Mouse (Mus musculus) MEL (cell line): ENCODE results near the gene Zzz3. TPM values are rescaled to one million over a fixed set of nuclear protein-coding genes. Genes with fewer than 3 reads are reported as not detected.

ENCODE experiments used
- DNase-seq: peaks from one replicate; pipeline ENCODE4 v3.0.0; 2011; ENCODE audit warnings: low read depth, low spot score
- H3K27ac ChIP-seq: 2 replicates; pipeline ENCODE4 v1.5.1; 2012; ENCODE audit warnings: low read depth, mild to moderate bottlenecking, control low read depth, low read length, moderate library complexity; ENCODE audit not compliant: control insufficient read depth
- H3K27me3 ChIP-seq, 2 experiments: fragments of 150-350 bp in 1 of 2; sonication (generic) in 1 of 2; 2 replicates each; pipeline ENCODE4 v1.6.1; 2012; ENCODE audit warnings: low read length in 2 of 2, mild to moderate bottlenecking in 2 of 2, improper control_type of control experiment in 1 of 2, moderate library complexity in 1 of 2; ENCODE audit not compliant: insufficient read depth in 2 of 2, control insufficient read depth in 1 of 2
- H3K36me3 ChIP-seq, 2 experiments: 2 replicates each; pipeline ENCODE4 v1.6.1; 2012 to 2014; ENCODE audit warnings: low read length in 2 of 2, improper control_type of control experiment in 1 of 2, inconsistent platforms in 1 of 2, mild to moderate bottlenecking in 1 of 2; ENCODE audit not compliant: insufficient read depth in 2 of 2, control insufficient read depth in 1 of 2
- H3K4me1 ChIP-seq, 2 experiments: fragments of 150-350 bp in 1 of 2; sonication (generic) in 1 of 2; 2 replicates each; pipeline ENCODE4 v1.6.1; 2012; ENCODE audit warnings: low read length in 2 of 2, improper control_type of control experiment in 1 of 2, mild to moderate bottlenecking in 1 of 2; ENCODE audit not compliant: insufficient read depth in 2 of 2, control insufficient read depth in 1 of 2
- H3K4me3 ChIP-seq, 2 experiments: fragments of 150-350 bp in 1 of 2; sonication (generic) in 1 of 2; 2 replicates each; pipeline ENCODE4 v1.5.1; 2012; ENCODE audit warnings: low read depth in 2 of 2, low read length in 2 of 2, mild to moderate bottlenecking in 2 of 2, moderate library complexity in 2 of 2, control low read depth in 1 of 2, improper control_type of control experiment in 1 of 2; ENCODE audit not compliant: control insufficient read depth in 1 of 2, insufficient read depth in 1 of 2
- H3K79me2 ChIP-seq: 2 replicates; pipeline ENCODE4 v1.6.1; 2012; ENCODE audit warnings: mild to moderate bottlenecking, low read length, moderate library complexity; ENCODE audit not compliant: control insufficient read depth, poor library complexity, insufficient read depth
- H3K9ac ChIP-seq: 2 replicates; pipeline ENCODE4 v1.6.1; 2012; ENCODE audit warnings: low read depth, mild to moderate bottlenecking, control low read depth, low read length, moderate library complexity; ENCODE audit not compliant: control insufficient read depth, poor library complexity, severe bottlenecking
- H3K9me3 ChIP-seq: fragments of 150-350 bp; sonication (generic); replicated peaks from 2 replicates; pipeline ENCODE4 v1.6.1; 2012; ENCODE audit warnings: mild to moderate bottlenecking, low read length, improper control_type of control experiment, moderate library complexity; ENCODE audit not compliant: insufficient read depth
- BHLHE40 ChIP-seq: IDR thresholded peaks from 2 replicates; pipeline ENCODE4 v1.6.1; 2012; ENCODE audit warnings: low read depth, mild to moderate bottlenecking, inconsistent platforms, low read length, improper control_type of control experiment, borderline replicate concordance
- CHD1 ChIP-seq: IDR thresholded peaks from 2 replicates; pipeline ENCODE4 v1.6.1; 2012; ENCODE audit warnings: low read depth, mild to moderate bottlenecking, inconsistent platforms, low read length, improper control_type of control experiment
- E2F4 ChIP-seq: IDR thresholded peaks from 2 replicates; pipeline ENCODE4 v1.6.1; 2011; ENCODE audit warnings: low read depth, low read length, improper control_type of control experiment, borderline replicate concordance
- ELF1 ChIP-seq: IDR thresholded peaks from 2 replicates; pipeline ENCODE4 v1.6.1; 2014; ENCODE audit warnings: low read depth, mild to moderate bottlenecking, inconsistent platforms, low read length, improper control_type of control experiment, moderate library complexity
- ETS1 ChIP-seq: IDR thresholded peaks from 2 replicates; pipeline ENCODE4 v1.6.1; 2012; ENCODE audit warnings: low read depth, mild to moderate bottlenecking, inconsistent platforms, low read length, improper control_type of control experiment, moderate library complexity
- GATA1 ChIP-seq: IDR thresholded peaks from 2 replicates; pipeline ENCODE4 v1.6.1; 2011; ENCODE audit warnings: low read depth, low read length, improper control_type of control experiment
- KAT2A ChIP-seq: conservative IDR thresholded peaks from 2 replicates; pipeline ENCODE4 v1.6.1; 2012; ENCODE audit warnings: low read depth, low read length, improper control_type of control experiment, inconsistent platforms
- MAFK ChIP-seq: IDR thresholded peaks from 2 replicates; pipeline ENCODE4 v1.6.1; 2011; ENCODE audit warnings: low read depth, mild to moderate bottlenecking, low read length, improper control_type of control experiment, borderline replicate concordance
- MAX ChIP-seq: IDR thresholded peaks from 2 replicates; pipeline ENCODE4 v1.6.1; 2011; ENCODE audit warnings: low read length, improper control_type of control experiment
- MYB ChIP-seq: IDR thresholded peaks from 2 replicates; pipeline ENCODE4 v1.6.1; 2011; ENCODE audit warnings: mild to moderate bottlenecking, low read depth, low read length, improper control_type of control experiment
- NELFE ChIP-seq: IDR thresholded peaks from 2 replicates; pipeline ENCODE4 v1.6.1; 2011; ENCODE audit warnings: low read depth, low read length, improper control_type of control experiment
- POLR2AphosphoS2 ChIP-seq: IDR thresholded peaks from 2 replicates; pipeline ENCODE4 v1.6.1; 2011; ENCODE audit warnings: low read length, improper control_type of control experiment
- POLR2AphosphoS5 ChIP-seq: IDR thresholded peaks from 2 replicates; pipeline ENCODE4 v1.6.1; 2012; ENCODE audit warnings: low read depth, borderline replicate concordance, mild to moderate bottlenecking, inconsistent platforms, low read length, moderate library complexity, mixed read lengths
- SIN3A ChIP-seq: IDR thresholded peaks from 2 replicates; pipeline ENCODE4 v1.6.1; 2012; ENCODE audit warnings: low read length, improper control_type of control experiment, inconsistent platforms
- SMC3 ChIP-seq: IDR thresholded peaks from 2 replicates; pipeline ENCODE4 v1.6.1; 2011; ENCODE audit warnings: low read depth, low read length, improper control_type of control experiment
- TAL1 ChIP-seq: IDR thresholded peaks from 2 replicates; pipeline ENCODE4 v1.6.1; 2012; ENCODE audit warnings: mild to moderate bottlenecking, inconsistent platforms, low read length, moderate library complexity, mixed read lengths
- TBP ChIP-seq: IDR thresholded peaks from 2 replicates; pipeline ENCODE4 v1.8.0; 2011; ENCODE audit warnings: low read depth, low read length, improper control_type of control experiment
- TCF12 ChIP-seq: IDR thresholded peaks from 2 replicates; pipeline ENCODE4 v1.6.1; 2014; ENCODE audit warnings: low read depth, mild to moderate bottlenecking, inconsistent platforms, low read length, improper control_type of control experiment, moderate library complexity
- ZC3H11A ChIP-seq: IDR thresholded peaks from 2 replicates; pipeline ENCODE4 v1.6.1; 2012; ENCODE audit warnings: low read depth, mild to moderate bottlenecking, inconsistent platforms, low read length, improper control_type of control experiment
- ZMIZ1 ChIP-seq: IDR thresholded peaks from 2 replicates; pipeline ENCODE4 v1.6.1; 2012; ENCODE audit warnings: low read depth, mild to moderate bottlenecking, inconsistent platforms, low read length, improper control_type of control experiment, moderate library complexity
- ZNF384 ChIP-seq: IDR thresholded peaks from 2 replicates; pipeline ENCODE4 v1.6.1; 2012; ENCODE audit warnings: low read depth, mild to moderate bottlenecking, inconsistent platforms, low read length, improper control_type of control experiment
- polyA plus RNA-seq, 2 experiments: library from polyadenylated mRNA; stranded (reverse) in 1 of 2; unstranded in 1 of 2; fragments of >175 nt in 1 of 2; fragments of >200 nt in 1 of 2; gene quantifications; 2 replicates each; pipeline versions ENCODE4 v1.2.1 to v1.2.4; 2012; ENCODE audit warnings: low replicate concordance in 2 of 2, low read depth in 1 of 2; ENCODE audit not compliant: insufficient read length in 2 of 2, insufficient read depth in 1 of 2, missing spikeins in 1 of 2
- total RNA-seq: library from RNA; depleted of rRNA; stranded (reverse); fragments of 300-350 nt; gene quantifications from 2 replicates; pipeline ENCODE4 v1.2.3, GENCODE M21; 2012

Zzz3 gene
- total and polyA plus RNA-seq, 3 experiments: 46.1 to 507 (median 53.7) TPM

- no peak for TF ChIP-seq TBP
- TF ChIP-seq ZMIZ1: no peak
Observed at GRCm38 (mm10) chr3:152355361-152355760, 39.9 kb upstream of the Zzz3 start (continued).

- no peak overlapping the region for H3K27ac ChIP-seq
- no peak overlapping the region for H3K9ac ChIP-seq
- peaks cover 0 to 4% of the 10 kb centered on the region in 2 experiments; a peak in 1 of 4 replicates for H3K4me1 ChIP-seq
Observed at GRCm38 (mm10) chr3:152356751-152357150, 38.5 kb upstream of the Zzz3 start.

GRCm38 (mm10) chr3:152359151-152359550 lies 36.1 kb upstream of the Zzz3 start:
- Histone ChIP-seq H3K4me3 (no peak overlapping the region), H3K36me3 (peaks cover 2 to 36% of the 10 kb centered on the region in 2 experiments; a peak in 3 of 4 replicates), H3K9ac (no peak overlapping the region), H3K9me3 (no peaks in the 10 kb centered on the region), H3K27me3 (no peaks in the 10 kb centered on the region), H3K27ac (no peak overlapping the region), H3K79me2 (peaks cover 13% of the 10 kb centered on the region), H3K4me1 (peaks cover 0 to 4% of the 10 kb centered on the region in 2 experiments; a peak in 1 of 4 replicates)
- DNase-seq: no peak
- TF ChIP-seq ELF1 (no peak), NELFE (no peak), MYB (no peak), ZC3H11A (no peak), ETS1 (no peak), E2F4 (no peak)

More at GRCm38 (mm10) chr3:152356751-152357150, 38.5 kb upstream of the Zzz3 start:
- TF ChIP-seq TAL1: no peak
- no peak for TF ChIP-seq GATA1
- no peak for TF ChIP-seq TCF12
- no peak for TF ChIP-seq SMC3
- no peak for TF ChIP-seq MAX
- no peak for TF ChIP-seq CHD1
- no peak for TF ChIP-seq BHLHE40
- no peak for TF ChIP-seq MAFK
- TF ChIP-seq POLR2AphosphoS2: no peak
- TF ChIP-seq KAT2A: no peak
- no peak for TF ChIP-seq SIN3A
- TF ChIP-seq POLR2AphosphoS5: no peak
- no peak for TF ChIP-seq ZNF384
- DNase-seq: no peak
- Histone ChIP-seq H3K27me3 (no peaks in the 10 kb centered on the region), H3K79me2 (peaks cover 27% of the 10 kb centered on the region), H3K4me3 (no peak overlapping the region), H3K9me3 (no peaks in the 10 kb centered on the region), H3K36me3 (peaks cover 2 to 22% of the 10 kb centered on the region in 2 experiments; a peak in 3 of 4 replicates)
